Mouse (Mus musculus): ENCODE measurements around the gene Sytl4. TPM values are rescaled to one million over a fixed set of nuclear protein-coding genes. Genes with fewer than 3 reads are reported as not detected.

Sytl4 gene
- 0.10 and 0.58 TPM in 2 replicates for polyA plus RNA-seq (2021; fragmentation: Nextera tagmentation)
- long read RNA-seq, experiment 1, partial matches to known transcripts = 2 of 7 reads
- long read RNA-seq, experiment 1, other reads (novel, unspliced or antisense) = 1 of 7 reads
- long read RNA-seq, experiment 2, partial matches to known transcripts = 0 of 1 reads
- long read RNA-seq, experiment 2, other reads (novel, unspliced or antisense) = 0 of 1 reads

DNA sequence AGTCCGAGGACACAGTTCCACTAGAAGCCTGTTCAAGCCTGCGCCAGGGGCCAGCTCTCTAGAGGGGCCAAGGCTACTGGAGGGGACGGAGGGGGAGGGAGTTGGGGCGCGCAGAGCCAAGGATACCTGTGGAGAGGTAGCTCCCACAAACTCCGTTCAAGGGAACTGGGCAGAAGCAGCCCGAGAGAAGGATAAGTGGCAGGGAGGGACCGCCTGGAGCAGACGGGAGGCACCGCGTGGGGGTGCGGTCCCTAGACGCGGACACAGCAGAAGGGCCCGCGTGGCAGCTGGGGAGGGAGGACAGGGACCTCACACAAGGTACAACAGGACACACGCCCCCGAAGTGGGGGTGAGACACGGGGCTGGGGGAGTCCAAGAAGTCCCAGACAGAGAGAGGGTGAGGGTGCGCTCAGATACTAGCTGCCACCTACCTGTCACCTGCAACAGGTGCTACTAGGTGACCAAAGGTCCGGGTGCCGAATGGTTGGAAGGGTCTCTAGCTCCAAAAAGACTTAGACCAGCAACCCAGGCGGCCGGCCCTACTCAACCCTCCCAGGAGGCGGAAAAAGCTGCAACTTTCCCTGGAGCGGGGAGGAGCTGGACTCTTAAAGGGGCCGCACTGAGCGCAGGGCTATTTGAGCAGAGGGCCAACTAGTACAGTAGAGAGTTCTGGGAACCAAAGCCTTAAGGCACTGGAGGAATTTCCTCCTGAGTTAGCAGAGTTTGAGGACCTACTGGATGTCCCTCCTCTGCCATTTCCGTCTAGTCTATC lies at the start of gene Sytl4:
Gene Sytl4, minus strand, starts transcription at position 582 of the 772 bp plus-strand sequence.

DNA sequence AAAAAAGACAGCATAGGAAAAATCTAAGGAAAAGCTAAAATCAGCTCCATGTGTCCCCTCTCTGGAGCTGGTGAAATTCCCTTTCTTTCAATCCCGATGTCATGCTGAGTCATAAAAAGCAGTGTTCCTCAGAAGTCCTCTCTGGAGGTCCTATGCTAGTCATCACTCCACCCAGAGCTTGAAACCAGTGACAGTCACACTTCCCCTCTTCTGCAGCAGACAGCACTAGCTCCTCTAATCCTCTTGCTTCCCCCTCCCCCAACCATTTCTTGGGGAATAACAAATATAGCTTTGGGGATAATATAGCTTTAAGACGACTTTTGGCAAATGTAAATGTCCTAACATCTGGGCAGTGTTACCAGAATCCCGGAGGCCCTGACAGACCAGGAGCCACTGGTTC lies 73.4 kb downstream of the Sytl4 start, which contains the start of gene Srpx2:
Gene Srpx2, plus strand, starts transcription at position 166 of the 400 bp plus-strand sequence.

DNA sequence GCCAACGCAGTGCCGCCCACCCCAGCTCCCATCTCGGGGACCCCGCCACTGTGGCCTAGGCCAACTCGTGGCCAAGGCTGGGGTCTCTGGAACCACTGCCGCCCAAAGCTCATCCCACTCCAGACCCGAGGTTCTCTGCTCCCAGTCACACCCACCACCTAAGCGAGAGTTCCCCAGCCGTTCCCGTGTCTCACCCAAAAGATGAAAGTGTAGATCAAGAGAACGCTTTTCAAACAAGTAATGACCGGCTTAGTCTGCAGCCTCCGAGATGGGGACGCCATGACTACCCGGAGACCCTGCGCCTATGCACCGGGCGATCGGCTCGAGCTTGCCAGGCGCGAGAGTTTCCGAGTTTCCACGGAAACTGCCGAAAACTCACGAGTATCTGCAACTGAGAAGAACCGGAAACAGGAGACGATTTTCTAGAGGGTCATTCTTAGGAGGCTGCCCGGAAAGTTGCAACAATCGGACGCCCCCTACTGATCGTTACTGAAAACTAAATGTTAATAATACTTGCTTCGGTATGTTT lies 83.5 kb downstream of the Sytl4 start, which contains the start of gene Tspan6:
Gene Tspan6, minus strand, starts transcription at position 416 of the 529 bp plus-strand sequence.

Other genes with a start within 250 kb of the Sytl4 start
- gene Tnmd, start 130.8 kb downstream of the Sytl4 start, polyA plus RNA-seq (2021; fragmentation: Nextera tagmentation) = 0.69 and 1.1 TPM in 2 replicates
- gene Tspan6, start 83.4 kb downstream of the Sytl4 start, polyA plus RNA-seq (2021; fragmentation: Nextera tagmentation) = 21.7 and 24.8 TPM in 2 replicates
- 0.66 and 0.84 TPM in 2 replicates for gene Srpx2, start 73.4 kb downstream of the Sytl4 start, polyA plus RNA-seq (2021; fragmentation: Nextera tagmentation)
- gene Cstf2, start 77.4 kb upstream of the Sytl4 start, polyA plus RNA-seq (2021; fragmentation: Nextera tagmentation) = 32.2 and 32.9 TPM in 2 replicates
- 0.40 and 0.44 TPM in 2 replicates for gene Xkrx, start 180.3 kb upstream of the Sytl4 start, polyA plus RNA-seq (2021; fragmentation: Nextera tagmentation)
- gene Arl13a, start 205.7 kb upstream of the Sytl4 start, polyA plus RNA-seq (2021; fragmentation: Nextera tagmentation) = not detected in 2 replicates
- gene Nox1, start 240.1 kb upstream of the Sytl4 start, polyA plus RNA-seq (2021; fragmentation: Nextera tagmentation) = 0.13 TPM in 1 of 2 replicates, not detected in the other

All from left cerebral cortex, adult 6 months (tissue).